Mouse (Mus musculus) lung, postnatal 14 days (tissue): ENCODE measurements at regions not wholly inside any gene's neighbourhood (a gene's known extent, or its start where the extent isn't known, plus 50 kb on each side); places are given as distances from the start of the nearest gene placed in this dataset.
A peak's percentile ranks its signal among the peaks of the same experiment; 100 is the strongest.

Experiments
- DNase-seq: peaks from one replicate; pipeline ENCODE4 v3.0.0; 2021

- DNase-seq: no peak
Observed at GRCm38 (mm10) chr19:44626261-44626660, 63.6 kb downstream of the Hif1an start.

- no peak for DNase-seq
Observed at GRCm38 (mm10) chr19:44629705-44630104, 67.1 kb downstream of the Hif1an start.

- DNase-seq: no peak
Observed at GRCm38 (mm10) chr19:44631356-44632007, 68.8 kb downstream of the Hif1an start.

- DNase-seq: no peak
Observed at GRCm38 (mm10) chr19:44637145-44637719, 74.6 kb downstream of the Hif1an start.

- DNase-seq: no peak
Observed at GRCm38 (mm10) chr19:44640021-44640420, 77.4 kb downstream of the Hif1an start.

GRCm38 (mm10) chr19:44640551-44640950 is 77.9 kb downstream of the Hif1an start:
- DNase-seq: no peak

- no peak for DNase-seq
Observed at GRCm38 (mm10) chr19:44642294-44642693, 79.6 kb downstream of the Hif1an start.

GRCm38 (mm10) chr19:44644376-44644775 is 81.7 kb downstream of the Hif1an start:
- no peak for DNase-seq

GRCm38 (mm10) chr19:44644929-44645328 is 82.3 kb downstream of the Hif1an start:
- DNase-seq: no peak

GRCm38 (mm10) chr19:44646548-44646947 is 83.9 kb downstream of the Hif1an start:
- DNase-seq: no peak

GRCm38 (mm10) chr19:44649206-44649605 is 86.6 kb downstream of the Hif1an start:
- no peak for DNase-seq

- no peak for DNase-seq
Observed at GRCm38 (mm10) chr19:44650841-44651240, 88.2 kb downstream of the Hif1an start.

- no peak for DNase-seq
Observed at GRCm38 (mm10) chr19:44651605-44652004, 89.0 kb downstream of the Hif1an start.

- peak; percentile 34 for DNase-seq
Observed at GRCm38 (mm10) chr19:44655719-44656118, 93.1 kb downstream of the Hif1an start.

- no peak for DNase-seq
Observed at GRCm38 (mm10) chr19:44659316-44659715, 96.5 kb upstream of the Pax2 start.

- DNase-seq: no peak
Observed at GRCm38 (mm10) chr19:44669535-44669958, 86.3 kb upstream of the Pax2 start.

- no peak for DNase-seq
Observed at GRCm38 (mm10) chr19:44674621-44675245, 81.1 kb upstream of the Pax2 start.

GRCm38 (mm10) chr19:44676555-44677120 is 79.2 kb upstream of the Pax2 start:
- DNase-seq: no peak

GRCm38 (mm10) chr19:44677295-44677694 is 78.5 kb upstream of the Pax2 start:
- no peak for DNase-seq

- no peak for DNase-seq
Observed at GRCm38 (mm10) chr19:44678686-44679085, 77.2 kb upstream of the Pax2 start.

- no peak for DNase-seq
Observed at GRCm38 (mm10) chr19:44681675-44682074, 74.2 kb upstream of the Pax2 start.

- DNase-seq: no peak
Observed at GRCm38 (mm10) chr19:44683191-44683590, 72.7 kb upstream of the Pax2 start.

- DNase-seq: no peak
Observed at GRCm38 (mm10) chr19:44684061-44684514, 71.8 kb upstream of the Pax2 start.

- no peak for DNase-seq
Observed at GRCm38 (mm10) chr19:44686061-44686460, 69.8 kb upstream of the Pax2 start.
